Mouse (Mus musculus) E14TG2a.4 (cell line): ENCODE measurements at regions not wholly inside any gene's neighbourhood (a gene's known extent, or its start where the extent isn't known, plus 50 kb on each side); places are given as distances from the start of the nearest gene placed in this dataset.

ENCODE experiments used
- CTCF ChIP-seq: conservative IDR thresholded peaks from 2 replicates; pipeline ENCODE4 v1.5.1; 2014; ENCODE audit warnings: low read length
- NANOG ChIP-seq: IDR thresholded peaks from 2 replicates; pipeline ENCODE4 v1.6.1; 2014; ENCODE audit warnings: borderline replicate concordance, low read length, mixed read lengths
- POU5F1 ChIP-seq: IDR thresholded peaks from 2 replicates; pipeline ENCODE4 v1.6.1; 2014; ENCODE audit warnings: low read length, borderline replicate concordance

DNA sequence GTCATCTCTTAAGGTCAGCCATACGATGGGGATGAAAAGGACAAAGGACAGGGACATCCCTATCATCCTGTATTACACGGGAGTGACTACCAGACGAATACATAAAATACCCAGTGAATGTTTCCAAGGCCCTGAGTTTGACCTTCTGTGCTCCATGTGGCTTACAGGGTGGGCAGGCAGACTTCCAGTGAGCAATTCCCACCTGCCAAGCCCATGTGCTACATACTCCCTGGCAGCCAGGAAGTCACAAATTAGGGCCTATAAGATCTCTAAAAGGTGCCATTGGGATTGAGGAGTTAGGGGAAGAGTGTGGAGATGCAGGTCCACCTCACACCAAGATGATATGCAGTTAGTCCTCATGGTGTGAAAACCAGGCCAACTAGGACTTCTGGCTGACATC is 233.1 kb upstream of the Kazn start:
- no peak for TF ChIP-seq CTCF
- TF ChIP-seq NANOG = no peak
- TF ChIP-seq POU5F1 = no peak
